Mouse (Mus musculus) forelimb bud, embryonic 11.5 days (tissue): ENCODE measurements around the gene Ppm1d.
A peak's percentile ranks its signal among the peaks of the same experiment; 100 is the strongest.

ENCODE experiments used
- DNase-seq: peaks from one replicate; pipeline ENCODE4 v3.0.0-alpha.2; 2012; ENCODE audit warnings: low read depth, low spot score

Gene Ppm1d

GRCm38 (mm10) chr11:85329167-85329894, 18.3 kb downstream of the Ppm1d start:
- no peak for DNase-seq

GRCm38 (mm10) chr11:85334778-85335177, 23.7 kb downstream of the Ppm1d start:
- DNase-seq = peak; percentile 1

- no peak for DNase-seq
These were observed 28.3 kb downstream of the Ppm1d start for GRCm38 (mm10) chr11:85339173-85339831.

- DNase-seq = no peak
These were observed 29.1 kb downstream of the Ppm1d start for GRCm38 (mm10) chr11:85340070-85340616.

- peak; percentile 97 for DNase-seq
These were observed 41.7 kb downstream of the Ppm1d start, which contains the start of gene Bcas3 for GRCm38 (mm10) chr11:85352539-85353380. TSS of gene Bcas3 (plus strand) at chr11:85353167.

GRCm38 (mm10) chr11:85353819-85354218, 42.8 kb downstream of the Ppm1d start:
- no peak for DNase-seq

GRCm38 (mm10) chr11:85359641-85360040, 48.6 kb downstream of the Ppm1d start:
- DNase-seq = no peak

GRCm38 (mm10) chr11:85361621-85362020, 50.6 kb downstream of the Ppm1d start:
- no peak for DNase-seq

GRCm38 (mm10) chr11:85366168-85366567, 55.1 kb downstream of the Ppm1d start:
- DNase-seq = no peak

- DNase-seq = no peak
These were observed 56.8 kb downstream of the Ppm1d start for GRCm38 (mm10) chr11:85367823-85368222.

GRCm38 (mm10) chr11:85379091-85379490, 68.0 kb downstream of the Ppm1d start:
- no peak for DNase-seq

- no peak for DNase-seq
These were observed 69.0 kb downstream of the Ppm1d start for GRCm38 (mm10) chr11:85380046-85380445.

GRCm38 (mm10) chr11:85382055-85382454, 71.0 kb downstream of the Ppm1d start:
- peak; percentile 87 for DNase-seq

GRCm38 (mm10) chr11:85383975-85384821, 73.2 kb downstream of the Ppm1d start:
- DNase-seq = no peak

- DNase-seq = no peak
These were observed 81.3 kb downstream of the Ppm1d start for GRCm38 (mm10) chr11:85392179-85392863.

- DNase-seq = no peak
These were observed 81.8 kb downstream of the Ppm1d start for GRCm38 (mm10) chr11:85392864-85393220.

- DNase-seq = no peak
These were observed 82.9 kb downstream of the Ppm1d start for GRCm38 (mm10) chr11:85393990-85394389.

GRCm38 (mm10) chr11:85395361-85395760, 84.3 kb downstream of the Ppm1d start:
- no peak for DNase-seq
